Mouse (Mus musculus) G1E (cell line): Measurements from ENCODE around the gene Caap1.

Source experiments
- CTCF ChIP-seq: IDR thresholded peaks from 2 replicates; pipeline ENCODE4 v1.5.1; 2012; ENCODE audit warnings: low read depth, low read length, inconsistent platforms, mixed read lengths
- GATA1 ChIP-seq: IDR thresholded peaks from 2 replicates; pipeline ENCODE4 v1.6.1; 2012; ENCODE audit warnings: borderline replicate concordance, low read length, inconsistent platforms, mixed read lengths
- GATA2 ChIP-seq: IDR thresholded peaks from 2 replicates; pipeline ENCODE4 v1.6.1; 2012; ENCODE audit warnings: low read depth, low read length, inconsistent platforms, borderline replicate concordance
- POLR2AphosphoS5 ChIP-seq: IDR thresholded peaks from 2 replicates; pipeline ENCODE4 v1.6.1; 2012; ENCODE audit warnings: low read depth, low read length, inconsistent platforms; ENCODE audit not compliant: insufficient replicate concordance
- TAL1 ChIP-seq: conservative IDR thresholded peaks from 2 replicates; pipeline ENCODE4 v1.6.1; 2012; ENCODE audit warnings: low read depth, low read length, inconsistent platforms, mixed read lengths

DNA sequence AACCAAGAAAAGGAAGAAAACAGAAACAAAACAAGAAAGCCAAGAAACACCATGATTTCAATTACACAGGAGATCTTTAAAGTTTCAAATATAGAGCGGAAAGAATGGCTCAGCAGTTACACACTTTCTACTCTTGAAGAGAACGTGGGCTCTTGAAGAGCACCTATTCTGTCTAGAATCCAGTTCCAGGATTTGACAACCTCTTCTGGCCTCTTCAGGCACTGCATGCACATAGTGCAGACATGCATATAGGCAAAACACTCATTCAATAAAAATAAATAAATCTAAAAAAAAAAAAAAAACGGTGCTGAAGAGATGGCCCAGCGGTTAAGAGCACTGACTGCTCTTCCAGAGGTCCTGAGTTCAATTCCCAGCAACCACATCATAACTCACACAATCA is 13.6 kb downstream of the Caap1 start:
- no peak for TF ChIP-seq CTCF
- TF ChIP-seq GATA2: no peak
- no peak for TF ChIP-seq GATA1
- TF ChIP-seq TAL1: no peak
- TF ChIP-seq POLR2AphosphoS5: no peak
